Comparison of ENCODE assay signal across 7 mouse cellular contexts in the genomic region with DNA sequence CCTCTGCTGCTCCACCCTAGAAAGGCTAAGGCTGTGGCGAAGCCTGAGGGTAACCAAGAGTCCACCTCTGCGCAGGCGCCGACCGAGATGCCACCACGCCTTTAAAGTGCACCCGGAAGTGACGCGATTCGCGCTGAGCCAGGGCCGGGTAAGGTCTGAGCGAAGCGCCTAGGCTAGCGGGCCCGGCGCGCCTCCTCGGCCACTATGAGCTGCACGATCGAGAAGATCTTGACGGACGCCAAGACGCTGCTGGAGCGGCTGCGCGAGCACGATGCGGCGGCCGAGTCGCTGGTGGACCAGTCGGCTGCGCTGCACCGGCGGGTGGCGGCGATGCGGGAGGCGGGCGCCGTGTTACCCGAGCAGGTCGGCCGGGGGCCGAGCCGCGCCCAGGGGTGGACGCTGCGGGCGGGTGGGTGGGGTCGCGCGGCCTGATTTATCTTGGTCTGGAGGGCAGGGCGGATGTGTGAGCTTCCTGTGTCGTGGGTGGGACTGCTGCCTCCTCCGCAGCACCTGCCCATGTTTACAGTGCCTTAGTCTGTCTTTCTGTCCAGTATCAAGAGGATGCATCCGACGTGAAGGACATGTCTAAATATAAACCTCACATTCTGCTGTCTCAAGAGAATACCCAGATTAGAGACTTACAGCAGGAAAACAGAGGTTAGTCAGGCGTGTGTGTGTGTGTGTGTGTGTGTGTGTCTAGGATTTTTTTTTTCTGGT. TPM values are rescaled to one million over a fixed set of nuclear protein-coding genes. Genes with fewer than 3 reads are reported as not detected.
DNase-seq lines count a peak whose midpoint lies in the region; ATAC-seq lines count a peak whose summit lies in the region.

Gene Sike1, plus strand, starts transcription at position 104 of the 717 bp plus-strand sequence.

- peak within 1 kb of the TSS; percentile 97 for H3K27ac ChIP-seq in intestine, embryonic 16.5 days (ENCODE audit: low read length)
- H3K27ac ChIP-seq in midbrain, embryonic 11.5 days (ENCODE audit: low read depth, low read length): peak within 1 kb of the TSS; percentile 80

- peak; percentile 99 for ATAC-seq in intestine, embryonic 16.5 days
- peak; percentile 98 for ATAC-seq in midbrain, embryonic 11.5 days (ENCODE audit: low FRiP score)

- no peaks in the 10 kb centered on the region for H3K9me3 ChIP-seq in intestine, embryonic 16.5 days (ENCODE audit: control insufficient read depth, low read length)
- H3K9me3 ChIP-seq in midbrain, embryonic 11.5 days (ENCODE audit: control insufficient read depth, low read length): no peaks in the 10 kb centered on the region

- H3K36me3 ChIP-seq in intestine, embryonic 16.5 days (ENCODE audit: control insufficient read depth, insufficient read depth, low read length): peaks cover 8% of the 10 kb centered on the region
- H3K36me3 ChIP-seq in midbrain, embryonic 11.5 days (ENCODE audit: control insufficient read depth, insufficient read depth, low read length): peaks cover 18% of the 10 kb centered on the region

- intact Hi-C loops in left cerebral cortex, postnatal 36 days (cut with DNase I): loop anchor here (1.0 kb wide), 1 partner anchor 25 kb away; the partner anchor contains the start of gene Csde1

- H3K4me2 ChIP-seq in intestine, embryonic 16.5 days (ENCODE audit: low read depth, low read length): peak within 1 kb of the TSS; percentile 65
- peak within 1 kb of the TSS; percentile 61 for H3K4me2 ChIP-seq in midbrain, embryonic 11.5 days

- no peaks in the 10 kb centered on the region for H3K27me3 ChIP-seq in intestine, embryonic 16.5 days (replicated peaks; ENCODE audit: control insufficient read depth, insufficient read depth, low read length)
- H3K27me3 ChIP-seq in midbrain, embryonic 11.5 days (ENCODE audit: control insufficient read depth, insufficient read depth, low read length): no peaks in the 10 kb centered on the region

- H3K4me1 ChIP-seq in intestine, embryonic 16.5 days (ENCODE audit: control insufficient read depth, insufficient read depth, low read length): peaks cover 13% of the 10 kb centered on the region; the same call in 1 of the 2 replicates
- peaks cover 14% of the 10 kb centered on the region; the same call in 1 of the 2 replicates for H3K4me1 ChIP-seq in midbrain, embryonic 11.5 days (ENCODE audit: control insufficient read depth, insufficient read depth, low read length)

- peak within 1 kb of the TSS; percentile 85 for H3K9ac ChIP-seq in intestine, embryonic 16.5 days (ENCODE audit: low read depth, low read length)
- H3K9ac ChIP-seq in midbrain, embryonic 11.5 days (ENCODE audit: low read length): peak within 1 kb of the TSS; percentile 76

- DNase-seq in adrenal gland, adult 2 months: peak; percentile 97
- peak; percentile 85 for DNase-seq in embryo, embryonic 11.5 days (ENCODE audit: low read depth, low spot score)
- peak; percentile 86 to 94 for DNase-seq in gastrocnemius, postnatal 4 days (ENCODE audit: low spot score in 2 of 2)
- peak; percentile 95 for DNase-seq in left cerebral cortex, postnatal 36 days (ENCODE audit: low spot score in 2 of 2)
- peak; percentile 98 for DNase-seq in midbrain, embryonic 11.5 days (ENCODE audit: low spot score, missing footprints)
- peak; percentile 91 for DNase-seq in skeletal muscle tissue, adult 2 months (ENCODE audit: low read depth, low spot score)

- H3K4me3 ChIP-seq in intestine, embryonic 16.5 days (ENCODE audit: low read length): peak within 1 kb of the TSS; percentile 83
- peak within 1 kb of the TSS; percentile 83 for H3K4me3 ChIP-seq in midbrain, embryonic 11.5 days (ENCODE audit: low read depth, low read length)

- under 1% methylated on average over 60 of the region's 60 CpGs for WGBS in intestine, embryonic 16.5 days
- WGBS in midbrain, embryonic 11.5 days: under 1% methylated on average over 55 of the region's 60 CpGs

RNA-seq across cellular contexts. Expression of gene Sike1, which starts in this region (rescaled TPM):
- total RNA-seq in adrenal gland, adult 2 months (2021): 10 to 100 TPM; 67.8 to 77.6 TPM
- polyA plus RNA-seq in adrenal gland, adult 2 months (2012; rRNA removed): 18.3 and 21.9 TPM in 2 replicates
- 100 to 1,000 TPM in 1 of 2 experiments, 10 to 100 TPM in 1; 88.4 to 102 TPM for total RNA-seq in gastrocnemius, postnatal 4 days (2021)
- polyA plus RNA-seq in intestine, embryonic 16.5 days (2015; fragmentation: Nextera tagmentation; extraction: Ambion mirVana): 43.4 and 44.9 TPM in 2 replicates
- total RNA-seq in left cerebral cortex, postnatal 36 days (2021): 10 to 100 TPM; 60.9 to 72.9 TPM
- polyA plus RNA-seq in midbrain, embryonic 11.5 days (2014; fragmentation: Nextera tagmentation; extraction: Ambion mirVana): 108 and 116 TPM in 2 replicates

Comparison
In these comparisons a context has a peak if more than half of its experiments do, and no peak if none do; other contexts are left out.
1. Peak in every context shown above with its lines: DNase-seq, ATAC-seq, H3K4me3 ChIP-seq and H3K27ac ChIP-seq.